8 mouse cellular contexts compared by ENCODE assay signal in the genomic region with DNA sequence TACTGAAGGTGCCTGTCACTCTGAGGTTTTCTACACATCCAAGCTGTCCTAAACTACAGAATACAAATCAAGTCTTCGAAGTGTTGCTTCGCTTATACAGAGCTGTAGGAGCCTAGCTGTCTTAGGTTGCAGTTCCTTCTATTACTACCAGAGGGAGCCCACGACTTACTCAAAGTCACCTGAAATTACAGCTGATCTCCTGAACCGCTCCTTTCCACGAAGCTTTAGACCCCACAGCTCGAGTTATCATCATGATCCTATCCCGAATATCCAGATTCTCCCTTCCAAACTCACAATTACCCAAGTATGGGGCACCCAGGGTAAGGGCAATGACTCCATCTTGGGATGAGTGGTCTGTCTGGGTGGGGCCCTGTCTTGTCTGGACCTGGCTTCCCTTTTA. TPM values are rescaled to one million over a fixed set of nuclear protein-coding genes. Genes with fewer than 3 reads are reported as not detected.
DNase-seq lines count a peak whose midpoint lies in the region; ATAC-seq lines count a peak whose summit lies in the region.

No protein-coding gene starts in this region.

- 0 out of 2 replicates have a peak overlapping the region, but pooled peaks have one; percentile 0 for H3K4me3 ChIP-seq in forebrain, embryonic 15.5 days
- no peak overlapping the region for H3K4me3 ChIP-seq in stomach, embryonic 14.5 days (ENCODE audit: low read depth, low read length)

- 17% methylated on average over 7 of the region's 7 CpGs for WGBS in forebrain, embryonic 15.5 days
- 19% methylated on average over 7 of the region's 7 CpGs for WGBS in stomach, embryonic 14.5 days

- no peak overlapping the region; the same call in 1 of the 2 replicates for H3K9ac ChIP-seq in forebrain, embryonic 15.5 days (replicated peaks)
- no peak overlapping the region for H3K9ac ChIP-seq in stomach, embryonic 14.5 days (replicated peaks; ENCODE audit: low read depth, low read length)

- H3K4me2 ChIP-seq in forebrain, embryonic 15.5 days (replicated peaks), result peak overlapping the region; percentile 28
- peak overlapping the region; percentile 34 for H3K4me2 ChIP-seq in stomach, embryonic 14.5 days (replicated peaks; ENCODE audit: low read depth, low read length)

- 0 out of 2 replicates have a peak, but pooled peaks cover 3% of the 10 kb centered on the region for H3K27me3 ChIP-seq in forebrain, embryonic 15.5 days
- H3K27me3 ChIP-seq in stomach, embryonic 14.5 days (ENCODE audit: control insufficient read depth, insufficient read depth, low read length), result no peaks in the 10 kb centered on the region

- no peaks in the 10 kb centered on the region for H3K9me3 ChIP-seq in forebrain, embryonic 15.5 days
- H3K9me3 ChIP-seq in stomach, embryonic 14.5 days (ENCODE audit: control insufficient read depth, low read depth, low read length), result no peaks in the 10 kb centered on the region

- peak; percentile 47 to 71 for DNase-seq in left cerebral cortex, postnatal 25 days (ENCODE audit: low spot score in 2 of 2)
- no peak for DNase-seq in left cerebral cortex, postnatal 10 days (ENCODE audit: extremely low spot score in 1 of 2, low spot score in 2 of 2)
- peak; percentile 46 for DNase-seq in cerebellum, adult 11 months
- DNase-seq in kidney, adult 18-20 months, result peak; percentile 39
- peak; percentile 53 for DNase-seq in lung, postnatal 25 days (ENCODE audit: low spot score)
- no peak for DNase-seq in adrenal gland, adult 18-20 months (ENCODE audit: low spot score in 2 of 2)

- intact Hi-C loops in left cerebral cortex, postnatal 25 days (cut with DNase I), result loop anchor here (10.0 kb wide), 2 partner anchors 413 to 493 kb away; partner anchors contain the start of genes Cep164, Pcsk7 and Rnf214
- intact Hi-C loops in left cerebral cortex, postnatal 10 days (cut with DNase I), result loop anchor here (5.0 to 10.0 kb wide), 2 partner anchors 340 to 423 kb away; partner anchors contain the start of gene Bace1

- H3K36me3 ChIP-seq in forebrain, embryonic 15.5 days, result no peaks in the 10 kb centered on the region
- no peaks in the 10 kb centered on the region for H3K36me3 ChIP-seq in stomach, embryonic 14.5 days (ENCODE audit: control insufficient read depth, insufficient read depth, low read length)

- peak; percentile 44; the same call in 1 of the 2 replicates for ATAC-seq in forebrain, embryonic 15.5 days (replicated peaks)
- no peak; the same call in 1 of the 2 replicates for ATAC-seq in stomach, embryonic 14.5 days (ENCODE audit: insufficient number of reproducible peaks, insufficient read depth, low FRiP score, low read depth)

- H3K27ac ChIP-seq in forebrain, embryonic 15.5 days (replicated peaks), result no peak overlapping the region
- no peak overlapping the region for H3K27ac ChIP-seq in stomach, embryonic 14.5 days (ENCODE audit: low read length)

- H3K4me1 ChIP-seq in forebrain, embryonic 15.5 days, result peaks cover 10% of the 10 kb centered on the region
- no peaks in the 10 kb centered on the region; the same call in 1 of the 2 replicates for H3K4me1 ChIP-seq in stomach, embryonic 14.5 days (ENCODE audit: control insufficient read depth, insufficient read depth, low read length)

RNA-seq across cellular contexts. Expression of gene Fxyd2, which starts 12.3 kb away (rescaled TPM):
- total RNA-seq in left cerebral cortex, postnatal 25 days (2021), result 10 to 100 TPM in 1 of 2 experiments, 1 to 10 TPM in 1; 7.2 to 13.1 TPM
- 1 to 10 TPM; 7.2 to 8.1 TPM for total RNA-seq in left cerebral cortex, postnatal 10 days (2021)
- polyA plus RNA-seq in forebrain, embryonic 15.5 days (2015; fragmentation: Nextera tagmentation; extraction: Ambion mirVana), result 5.8 and 6.3 TPM in 2 replicates
- polyA plus RNA-seq in stomach, embryonic 14.5 days (2014; fragmentation: Nextera tagmentation; extraction: Ambion mirVana), result 4.4 and 5.3 TPM in 2 replicates
- total RNA-seq in adrenal gland, adult 18-20 months (2021), result 1 to 10 TPM; 4.5 to 8.9 TPM

RNA-seq across cellular contexts. Expression of gene Dscaml1, which starts 14.6 kb away (rescaled TPM):
- total RNA-seq in left cerebral cortex, postnatal 25 days (2021), result 10 to 100 TPM; 51.1 to 51.7 TPM
- total RNA-seq in left cerebral cortex, postnatal 10 days (2021), result 10 to 100 TPM; 35.7 to 38.0 TPM
- 22.3 and 23.5 TPM in 2 replicates for polyA plus RNA-seq in forebrain, embryonic 15.5 days (2015; fragmentation: Nextera tagmentation; extraction: Ambion mirVana)
- 0.06 TPM in 1 of 2 replicates, not detected in the other for polyA plus RNA-seq in stomach, embryonic 14.5 days (2014; fragmentation: Nextera tagmentation; extraction: Ambion mirVana)
- 1 to 10 TPM in 1 of 2 experiments, under 1 TPM in 1; 0.53 to 1.3 TPM for total RNA-seq in adrenal gland, adult 18-20 months (2021)

RNA-seq across cellular contexts. Expression of gene Fxyd6, which starts 41.8 kb away (rescaled TPM):
- 100 to 1,000 TPM; 105 to 131 TPM for total RNA-seq in left cerebral cortex, postnatal 25 days (2021)
- total RNA-seq in left cerebral cortex, postnatal 10 days (2021), result 100 to 1,000 TPM; 284 to 286 TPM
- 447 and 481 TPM in 2 replicates for polyA plus RNA-seq in forebrain, embryonic 15.5 days (2015; fragmentation: Nextera tagmentation; extraction: Ambion mirVana)
- 61.4 and 63.5 TPM in 2 replicates for polyA plus RNA-seq in stomach, embryonic 14.5 days (2014; fragmentation: Nextera tagmentation; extraction: Ambion mirVana)
- 100 to 1,000 TPM; 209 to 250 TPM for total RNA-seq in adrenal gland, adult 18-20 months (2021)

Comparison
In these comparisons a context has a peak if more than half of its experiments do, and no peak if none do; other contexts are left out.
1. DNase-seq: peak in left cerebral cortex, postnatal 25 days (2 of 2), cerebellum, adult 11 months (single experiment), kidney, adult 18-20 months (single experiment) and lung, postnatal 25 days (single experiment); none in left cerebral cortex, postnatal 10 days (0 of 2) and adrenal gland, adult 18-20 months (0 of 2).
2. RNA of gene Dscaml1, which starts 14.6 kb away (total RNA-seq): 51.1 to 51.7 TPM in left cerebral cortex, postnatal 25 days and 35.7 to 38.0 TPM in left cerebral cortex, postnatal 10 days; 0.53 to 1.3 TPM in adrenal gland, adult 18-20 months; every median in the first group is over 10 times any median in the second.